Mouse (Mus musculus): Measurements from ENCODE around the gene Kif14. TPM values are rescaled to one million over a fixed set of nuclear protein-coding genes. Genes with fewer than 3 reads are reported as not detected.

The Kif14 gene
- polyA plus RNA-seq, 1 experiment, result 2.2 TPM

DNA sequence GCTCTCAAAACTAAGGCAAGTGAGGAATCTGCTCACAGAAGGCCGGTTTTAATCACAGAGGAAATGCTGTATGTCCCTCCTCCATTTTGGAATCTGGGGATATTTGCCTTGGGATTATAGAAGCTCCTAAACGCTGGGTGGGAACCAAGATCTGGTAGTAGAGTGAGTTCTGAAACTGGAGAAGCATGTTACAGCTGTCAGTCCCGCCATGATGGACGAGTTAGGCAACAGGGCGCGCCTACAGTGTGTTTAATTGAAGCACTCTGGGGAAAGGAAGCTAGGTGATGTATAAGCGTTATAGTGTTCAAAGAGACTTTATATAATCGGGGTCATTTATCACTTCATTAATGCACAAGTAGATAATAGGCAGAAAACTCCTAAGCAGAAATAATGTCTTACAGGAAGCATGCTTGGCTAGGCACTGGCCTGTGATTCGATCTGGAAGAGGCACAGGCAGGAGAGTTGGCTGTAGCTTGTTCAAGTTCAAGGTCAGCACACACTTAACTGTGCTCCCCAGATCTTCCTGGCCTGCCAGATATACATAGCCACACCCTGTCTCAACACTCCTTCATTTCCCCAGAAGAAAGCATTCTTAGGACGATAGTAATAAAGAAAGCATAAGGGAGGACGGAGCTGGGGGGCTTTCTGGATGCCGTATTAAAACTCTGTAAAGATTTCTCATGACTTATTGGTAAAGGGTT is 21.4 kb upstream of the Kif14 start:
- Histone ChIP-seq H3K27me3 (ENCODE audit: control insufficient read depth, insufficient read depth, low read length) (no peaks in the 10 kb centered on the region), H3K36me3 (ENCODE audit: control insufficient read depth, insufficient read depth, low read length) (no peaks in the 10 kb centered on the region), H3K4me1 (ENCODE audit: control insufficient read depth, insufficient read depth, low read length) (no peaks in the 10 kb centered on the region), H3K27ac (ENCODE audit: control insufficient read depth, insufficient read depth, low read depth, low read length) (no peak overlapping the region), H3K4me3 (ENCODE audit: control insufficient read depth, low read depth, low read length) (no peak overlapping the region)
- no peak for TF ChIP-seq POLR2A (IDR thresholded peaks at IDR 0.05; ENCODE audit: control insufficient read depth, low read depth, low read length)
- no peak for TF ChIP-seq CTCF (IDR thresholded peaks at IDR 0.05; ENCODE audit: control insufficient read depth, insufficient read depth, insufficient replicate concordance, low read depth, low read length)

DNA sequence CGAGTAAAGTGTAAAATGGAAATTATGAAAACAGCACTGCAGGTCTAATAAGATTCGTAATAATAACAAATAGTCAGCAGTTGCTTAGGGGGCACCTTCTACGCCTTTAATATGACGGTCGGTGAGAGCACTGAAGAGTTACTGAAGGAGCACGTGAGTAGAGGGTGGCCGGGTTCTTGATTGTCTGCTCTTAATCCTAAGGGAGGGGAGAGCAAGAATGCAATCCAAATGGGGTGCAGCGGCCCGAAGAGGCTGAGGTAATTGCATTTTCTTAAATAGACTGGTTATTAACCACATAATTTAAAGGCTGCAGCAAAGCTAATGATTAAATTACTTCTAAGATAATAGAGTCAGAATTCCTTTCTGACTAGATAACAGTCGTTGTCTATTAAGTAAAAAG is 19.2 kb upstream of the Kif14 start:
- Histone ChIP-seq H3K27ac (ENCODE audit: control insufficient read depth, insufficient read depth, low read depth, low read length) (no peak overlapping the region), H3K4me3 (ENCODE audit: control insufficient read depth, low read depth, low read length) (no peak overlapping the region)

DNA sequence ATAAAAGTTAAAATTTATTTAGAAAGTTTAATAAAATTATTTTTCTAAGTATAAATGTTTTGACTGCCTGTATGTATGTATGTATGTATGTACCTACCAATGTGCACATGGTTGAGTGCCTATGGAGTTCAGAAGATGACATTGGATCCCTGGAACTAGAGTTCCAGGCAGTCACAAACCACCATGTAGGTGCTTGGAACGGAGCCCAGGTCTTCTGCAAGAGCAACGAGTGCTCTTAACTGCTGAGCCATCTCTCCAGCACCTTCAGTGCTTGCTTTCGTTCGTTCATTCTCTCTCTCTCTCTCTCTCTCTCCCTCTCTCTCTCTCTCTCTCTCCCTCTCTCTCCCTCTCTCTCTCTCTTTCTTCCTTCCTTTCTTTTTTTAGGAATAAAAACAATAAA is 18.8 kb upstream of the Kif14 start:
- Histone ChIP-seq H3K36me3 (ENCODE audit: control insufficient read depth, insufficient read depth, low read length) (no peaks in the 10 kb centered on the region), H3K27me3 (ENCODE audit: control insufficient read depth, insufficient read depth, low read length) (no peaks in the 10 kb centered on the region), H3K27ac (ENCODE audit: control insufficient read depth, insufficient read depth, low read depth, low read length) (no peak overlapping the region), H3K4me1 (ENCODE audit: control insufficient read depth, insufficient read depth, low read length) (no peaks in the 10 kb centered on the region), H3K4me3 (ENCODE audit: control insufficient read depth, low read depth, low read length) (no peak overlapping the region)
- TF ChIP-seq CTCF (IDR thresholded peaks at IDR 0.05; ENCODE audit: control insufficient read depth, insufficient read depth, insufficient replicate concordance, low read depth, low read length) (no peak), POLR2A (IDR thresholded peaks at IDR 0.05; ENCODE audit: control insufficient read depth, low read depth, low read length) (no peak)

More for the DNA sequence above, 19.2 kb upstream of the Kif14 start:
- Histone ChIP-seq H3K27me3 (ENCODE audit: control insufficient read depth, insufficient read depth, low read length) (no peaks in the 10 kb centered on the region), H3K36me3 (ENCODE audit: control insufficient read depth, insufficient read depth, low read length) (no peaks in the 10 kb centered on the region), H3K4me1 (ENCODE audit: control insufficient read depth, insufficient read depth, low read length) (no peaks in the 10 kb centered on the region)
- no peak for TF ChIP-seq POLR2A (IDR thresholded peaks at IDR 0.05; ENCODE audit: control insufficient read depth, low read depth, low read length)
- TF ChIP-seq CTCF (IDR thresholded peaks at IDR 0.05; ENCODE audit: control insufficient read depth, insufficient read depth, insufficient replicate concordance, low read depth, low read length), result no peak

DNA sequence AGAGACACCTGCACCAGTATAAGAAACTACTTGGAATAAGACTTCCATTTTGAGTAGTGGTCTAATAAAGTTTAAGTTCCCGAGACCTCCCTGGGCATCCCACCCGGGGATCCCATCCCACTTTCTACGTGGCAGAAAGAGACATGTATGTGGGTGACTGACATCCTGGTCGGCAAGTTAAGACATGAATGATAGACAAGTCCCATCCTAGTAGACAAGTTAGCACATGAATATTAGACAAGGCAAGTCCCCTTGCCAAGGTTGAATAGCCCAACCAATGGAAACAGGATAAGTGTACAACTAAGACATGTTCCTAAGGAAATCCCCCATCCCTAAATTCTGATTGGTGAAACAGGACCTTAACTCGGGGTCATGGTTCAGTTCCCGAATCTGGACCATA is 16.6 kb upstream of the Kif14 start:
- Histone ChIP-seq H3K4me3 (ENCODE audit: control insufficient read depth, low read depth, low read length) (no peak overlapping the region), H3K27ac (ENCODE audit: control insufficient read depth, insufficient read depth, low read depth, low read length) (no peak overlapping the region), H3K27me3 (ENCODE audit: control insufficient read depth, insufficient read depth, low read length) (no peaks in the 10 kb centered on the region), H3K4me1 (ENCODE audit: control insufficient read depth, insufficient read depth, low read length) (no peaks in the 10 kb centered on the region), H3K36me3 (ENCODE audit: control insufficient read depth, insufficient read depth, low read length) (no peaks in the 10 kb centered on the region)
- TF ChIP-seq CTCF (IDR thresholded peaks at IDR 0.05; ENCODE audit: control insufficient read depth, insufficient read depth, insufficient replicate concordance, low read depth, low read length) (no peak), POLR2A (IDR thresholded peaks at IDR 0.05; ENCODE audit: control insufficient read depth, low read depth, low read length) (no peak)

GRCm38 (mm10) chr1:136450206-136450605 is 15.9 kb upstream of the Kif14 start:
- no peak for TF ChIP-seq CTCF (IDR thresholded peaks at IDR 0.05; ENCODE audit: control insufficient read depth, insufficient read depth, insufficient replicate concordance, low read depth, low read length)
- TF ChIP-seq POLR2A (IDR thresholded peaks at IDR 0.05; ENCODE audit: control insufficient read depth, low read depth, low read length), result no peak
- Histone ChIP-seq H3K27ac (ENCODE audit: control insufficient read depth, insufficient read depth, low read depth, low read length) (no peak overlapping the region), H3K4me3 (ENCODE audit: control insufficient read depth, low read depth, low read length) (no peak overlapping the region), H3K36me3 (ENCODE audit: control insufficient read depth, insufficient read depth, low read length) (no peaks in the 10 kb centered on the region), H3K4me1 (ENCODE audit: control insufficient read depth, insufficient read depth, low read length) (no peaks in the 10 kb centered on the region), H3K27me3 (ENCODE audit: control insufficient read depth, insufficient read depth, low read length) (no peaks in the 10 kb centered on the region)

GRCm38 (mm10) chr1:136452421-136452820 is 13.7 kb upstream of the Kif14 start:
- Histone ChIP-seq H3K36me3 (ENCODE audit: control insufficient read depth, insufficient read depth, low read length) (no peaks in the 10 kb centered on the region), H3K27ac (ENCODE audit: control insufficient read depth, insufficient read depth, low read depth, low read length) (no peak overlapping the region), H3K27me3 (ENCODE audit: control insufficient read depth, insufficient read depth, low read length) (no peaks in the 10 kb centered on the region), H3K4me3 (ENCODE audit: control insufficient read depth, low read depth, low read length) (no peak overlapping the region), H3K4me1 (ENCODE audit: control insufficient read depth, insufficient read depth, low read length) (no peaks in the 10 kb centered on the region)
- TF ChIP-seq CTCF (IDR thresholded peaks at IDR 0.05; ENCODE audit: control insufficient read depth, insufficient read depth, insufficient replicate concordance, low read depth, low read length), result no peak

GRCm38 (mm10) chr1:136455756-136456585 is 10.2 kb upstream of the Kif14 start:
- H3K27me3 ChIP-seq (ENCODE audit: control insufficient read depth, insufficient read depth, low read length), result no peaks in the 10 kb centered on the region
- no peak overlapping the region for H3K4me3 ChIP-seq (ENCODE audit: control insufficient read depth, low read depth, low read length)
- no peak overlapping the region for H3K27ac ChIP-seq (ENCODE audit: control insufficient read depth, insufficient read depth, low read depth, low read length)
- H3K36me3 ChIP-seq (ENCODE audit: control insufficient read depth, insufficient read depth, low read length), result no peaks in the 10 kb centered on the region
- TF ChIP-seq CTCF (IDR thresholded peaks at IDR 0.05; ENCODE audit: control insufficient read depth, insufficient read depth, insufficient replicate concordance, low read depth, low read length), result no peak
- TF ChIP-seq POLR2A (IDR thresholded peaks at IDR 0.05; ENCODE audit: control insufficient read depth, low read depth, low read length), result no peak
- no peaks in the 10 kb centered on the region for H3K4me1 ChIP-seq (ENCODE audit: control insufficient read depth, insufficient read depth, low read length)

All from testis, adult 2 months (tissue).